Mouse (Mus musculus) right cerebral cortex, postnatal 25 days (tissue): Measurements from ENCODE around the gene Sprr2e.

Experiments used
- DNase-seq: peaks from one replicate; pipeline ENCODE4 v3.0.0; 2022

Sprr2e gene

DNA sequence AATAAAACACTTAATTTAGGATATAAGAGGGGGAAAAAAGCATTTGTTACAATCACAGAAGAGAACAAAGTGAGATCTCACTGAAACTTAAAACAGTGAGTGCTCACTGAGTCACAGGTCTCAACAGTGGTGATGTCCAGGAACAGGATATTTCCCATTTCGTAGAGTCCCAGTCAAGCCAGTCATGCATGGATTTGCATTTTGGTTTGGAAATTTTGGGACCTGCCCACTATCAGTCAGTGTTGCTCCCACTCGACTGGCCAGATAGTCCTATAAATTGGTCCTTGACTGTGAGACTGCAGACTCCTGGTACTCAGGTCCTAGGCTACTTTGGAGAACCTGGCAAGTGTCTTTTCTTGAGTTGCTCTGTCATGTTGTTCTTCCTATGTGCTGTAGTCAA is at the start of gene Sprr2e:
Gene Sprr2e, plus strand, starts transcription at position 301 of the 400 bp plus-strand sequence.
- no peak for DNase-seq

- DNase-seq, result no peak
Observed at GRCm38 (mm10) chr3:92307406-92307805, 44.5 kb upstream of the Sprr2e start.

- no peak for DNase-seq
Observed at GRCm38 (mm10) chr3:92316320-92316719, 35.6 kb upstream of the Sprr2e start, which contains the start of gene Sprr2b. Sprr2b (plus strand) TSS chr3:92316620.

- DNase-seq, result no peak
Observed at GRCm38 (mm10) chr3:92317384-92317783, 34.6 kb upstream of the Sprr2e start.

- no peak for DNase-seq
Observed at GRCm38 (mm10) chr3:92336278-92336677, 15.7 kb upstream of the Sprr2e start.

- DNase-seq, result no peak
Observed at GRCm38 (mm10) chr3:92338840-92339239, 13.1 kb upstream of the Sprr2e start, which contains the start of gene Sprr2d. Sprr2d (plus strand) TSS chr3:92339140.

GRCm38 (mm10) chr3:92361619-92362018 is 9.7 kb downstream of the Sprr2e start:
- DNase-seq, result no peak

- no peak for DNase-seq
Observed at GRCm38 (mm10) chr3:92364887-92365286, 12.9 kb downstream of the Sprr2e start, which contains the start of gene Sprr2f. Sprr2f (plus strand) TSS chr3:92365187.

- no peak for DNase-seq
Observed at GRCm38 (mm10) chr3:92373613-92374012, 21.7 kb downstream of the Sprr2e start.

- DNase-seq, result no peak
Observed at GRCm38 (mm10) chr3:92385385-92385784, 33.4 kb downstream of the Sprr2e start, which contains the start of gene Sprr2h. Sprr2h (plus strand) TSS chr3:92385685.

DNA sequence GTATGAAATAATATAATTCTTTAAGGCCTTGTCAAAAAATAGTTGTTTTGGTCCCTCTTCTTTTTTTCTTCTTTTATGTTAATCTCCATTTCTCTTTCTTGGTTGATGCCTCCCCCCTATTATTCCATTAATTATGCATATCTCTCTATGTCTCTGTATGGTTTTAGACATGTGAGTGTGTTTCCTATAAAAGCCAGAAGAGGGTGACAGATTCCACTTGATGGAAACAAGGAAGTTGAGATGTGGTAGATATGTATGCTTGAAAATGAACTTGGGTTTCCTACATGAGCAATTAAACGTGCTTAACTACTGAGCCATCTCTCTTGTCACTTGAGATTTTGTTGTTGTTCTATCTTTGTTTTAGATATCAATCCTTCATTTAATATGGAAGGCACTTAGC is 42.4 kb downstream of the Sprr2e start:
- no peak for DNase-seq
